Mouse (Mus musculus) lung, postnatal 0 days (tissue): ENCODE measurements at regions not wholly inside any gene's neighbourhood (a gene's known extent, or its start where the extent isn't known, plus 50 kb on each side); places are given as distances from the start of the nearest gene placed in this dataset.

Source experiments
- CTCF ChIP-seq: IDR thresholded peaks from 2 replicates; pipeline ENCODE4 v1.5.1; 2016; ENCODE audit warnings: antibody characterized with exemption, mild to moderate bottlenecking
- EP300 ChIP-seq: IDR thresholded peaks from 2 replicates; pipeline ENCODE4 v1.6.1; 2016; ENCODE audit warnings: antibody characterized with exemption, mild to moderate bottlenecking, control low read depth

GRCm38 (mm10) chr5:39412756-39413155 lies 342.5 kb downstream of the Hs3st1 start:
- TF ChIP-seq CTCF (no peak), EP300 (no peak)
